In the genomic region with DNA sequence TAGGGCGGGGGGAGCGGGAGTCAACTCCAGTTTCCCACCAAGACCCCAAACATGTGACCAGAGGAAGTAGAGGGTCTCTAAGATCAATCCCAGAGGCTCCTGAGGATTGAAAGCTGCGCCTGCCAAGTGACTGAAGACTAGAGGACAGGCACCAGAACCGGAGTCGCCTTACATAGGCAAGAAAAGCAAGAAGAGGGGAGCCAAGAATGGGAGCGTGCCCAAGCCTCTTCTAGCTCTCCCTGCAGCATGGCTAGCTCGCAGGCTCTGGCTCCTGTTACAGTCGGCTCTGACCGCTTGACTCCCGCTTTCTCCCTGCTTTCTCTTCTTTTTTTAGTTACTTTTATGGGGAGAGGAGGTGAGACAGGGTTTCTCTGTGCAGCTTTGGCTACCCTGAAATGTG, we compare ENCODE assay signal across 8 mouse cellular contexts. TPM values are rescaled to one million over a fixed set of nuclear protein-coding genes. Genes with fewer than 3 reads are reported as not detected.
DNase-seq lines count a peak whose midpoint lies in the region; ATAC-seq and TF ChIP-seq lines count a peak whose summit lies in the region.

No protein-coding gene starts in this region.

- no peak for ATAC-seq in lung, embryonic 16.5 days (ENCODE audit: low read depth)
- no peak for ATAC-seq in forebrain, embryonic 15.5 days (replicated peaks)
- no peak for ATAC-seq in hindbrain, embryonic 15.5 days (ENCODE audit: low FRiP score, low read depth)

- peak overlapping the region; percentile 99 for H3K27ac ChIP-seq in lung, embryonic 16.5 days (ENCODE audit: low read length)
- peak overlapping the region; percentile 58 for H3K27ac ChIP-seq in forebrain, embryonic 15.5 days (replicated peaks)
- H3K27ac ChIP-seq in hindbrain, embryonic 15.5 days (replicated peaks) = peak overlapping the region; percentile 84

- peaks cover 67% of the 10 kb centered on the region for H3K4me1 ChIP-seq in lung, embryonic 16.5 days (replicated peaks; ENCODE audit: control insufficient read depth, insufficient read depth, low read length)
- peaks cover 30% of the 10 kb centered on the region for H3K4me1 ChIP-seq in lung, adult 2 months (ENCODE audit: control insufficient read depth, insufficient read depth, low read length)
- H3K4me1 ChIP-seq in forebrain, embryonic 15.5 days = peaks cover 74% of the 10 kb centered on the region
- peaks cover 76% of the 10 kb centered on the region for H3K4me1 ChIP-seq in hindbrain, embryonic 15.5 days (replicated peaks)

- no peak for TF ChIP-seq CTCF in lung, adult 2 months (IDR thresholded peaks at IDR 0.05; ENCODE audit: insufficient read depth, low read length)

- H3K4me3 ChIP-seq in lung, embryonic 16.5 days (ENCODE audit: low read length) = no peak overlapping the region
- H3K4me3 ChIP-seq in lung, adult 2 months (replicated peaks; ENCODE audit: extremely low read depth, low read depth, low read length) = no peak overlapping the region
- no peak overlapping the region for H3K4me3 ChIP-seq in forebrain, embryonic 15.5 days
- H3K4me3 ChIP-seq in hindbrain, embryonic 15.5 days = no peak overlapping the region

- H3K9me3 ChIP-seq in lung, embryonic 16.5 days (ENCODE audit: control insufficient read depth, low read length) = no peaks in the 10 kb centered on the region
- no peaks in the 10 kb centered on the region for H3K9me3 ChIP-seq in forebrain, embryonic 15.5 days
- H3K9me3 ChIP-seq in hindbrain, embryonic 15.5 days = no peaks in the 10 kb centered on the region

- H3K4me2 ChIP-seq in lung, embryonic 16.5 days (ENCODE audit: low read depth, low read length) = 0 out of 2 replicates have a peak overlapping the region, but pooled peaks have one; percentile 50
- H3K4me2 ChIP-seq in forebrain, embryonic 15.5 days (replicated peaks) = no peak overlapping the region
- H3K4me2 ChIP-seq in hindbrain, embryonic 15.5 days = no peak overlapping the region

- DNase-seq in lung, adult 2 months = no peak
- DNase-seq in lung, postnatal 10 days = peak; percentile 57
- no peak for DNase-seq in frontal cortex, postnatal 36 days (ENCODE audit: low spot score in 2 of 2)
- no peak for DNase-seq in T-cell, adult 2 months (ENCODE audit: low spot score)
- no peak for DNase-seq in embryo, embryonic 10 days (ENCODE audit: low spot score)

- H3K9ac ChIP-seq in lung, embryonic 16.5 days (ENCODE audit: low read length) = peak overlapping the region; percentile 40
- no peak overlapping the region for H3K9ac ChIP-seq in forebrain, embryonic 15.5 days (replicated peaks)
- no peak overlapping the region for H3K9ac ChIP-seq in hindbrain, embryonic 15.5 days

- H3K27me3 ChIP-seq in lung, embryonic 16.5 days (ENCODE audit: control insufficient read depth, insufficient read depth, low read depth, low read length) = no peaks in the 10 kb centered on the region
- H3K27me3 ChIP-seq in forebrain, embryonic 15.5 days = no peaks in the 10 kb centered on the region
- H3K27me3 ChIP-seq in hindbrain, embryonic 15.5 days = no peaks in the 10 kb centered on the region

- 37% methylated on average over 10 of the region's 10 CpGs for WGBS in lung, embryonic 16.5 days
- WGBS in lung, adult 2 months = 36% methylated on average over 10 of the region's 10 CpGs
- WGBS in forebrain, embryonic 15.5 days = 71% methylated on average over 10 of the region's 10 CpGs
- 75% methylated on average over 10 of the region's 10 CpGs for WGBS in hindbrain, embryonic 15.5 days

- no peaks in the 10 kb centered on the region for H3K36me3 ChIP-seq in lung, embryonic 16.5 days (ENCODE audit: control insufficient read depth, insufficient read depth, low read length)
- no peaks in the 10 kb centered on the region for H3K36me3 ChIP-seq in forebrain, embryonic 15.5 days
- H3K36me3 ChIP-seq in hindbrain, embryonic 15.5 days = no peaks in the 10 kb centered on the region

- no peak for TF ChIP-seq POLR2A in lung, adult 2 months (IDR thresholded peaks at IDR 0.05; ENCODE audit: borderline replicate concordance, extremely low read depth, low read depth, low read length)

RNA-seq across cellular contexts. Expression of gene Nr1d1, which starts 10.1 kb away (rescaled TPM):
- polyA plus RNA-seq in lung, embryonic 16.5 days (2015; fragmentation: Nextera tagmentation; extraction: Ambion mirVana) = 1.4 and 1.6 TPM in 2 replicates
- polyA plus RNA-seq in lung, adult 2 months (2012; rRNA removed) = 213 and 329 TPM in 2 replicates
- 3.6 TPM in 2 replicates for polyA plus RNA-seq in forebrain, embryonic 15.5 days (2015; fragmentation: Nextera tagmentation; extraction: Ambion mirVana)
- polyA plus RNA-seq in hindbrain, embryonic 15.5 days (2015; fragmentation: Nextera tagmentation; extraction: Ambion mirVana) = 3.9 and 4.3 TPM in 2 replicates

RNA-seq across cellular contexts. Expression of gene Msl1, which starts 10.1 kb away (rescaled TPM):
- 19.4 and 20.3 TPM in 2 replicates for polyA plus RNA-seq in lung, embryonic 16.5 days (2015; fragmentation: Nextera tagmentation; extraction: Ambion mirVana)
- 39.0 and 54.3 TPM in 2 replicates for polyA plus RNA-seq in lung, adult 2 months (2012; rRNA removed)
- polyA plus RNA-seq in forebrain, embryonic 15.5 days (2015; fragmentation: Nextera tagmentation; extraction: Ambion mirVana) = 30.2 and 31.7 TPM in 2 replicates
- polyA plus RNA-seq in hindbrain, embryonic 15.5 days (2015; fragmentation: Nextera tagmentation; extraction: Ambion mirVana) = 31.7 and 33.1 TPM in 2 replicates

RNA-seq across cellular contexts. Expression of gene Casc3, which starts 19.5 kb away (rescaled TPM):
- polyA plus RNA-seq in lung, embryonic 16.5 days (2015; fragmentation: Nextera tagmentation; extraction: Ambion mirVana) = 33.2 and 36.6 TPM in 2 replicates
- 33.6 and 37.9 TPM in 2 replicates for polyA plus RNA-seq in lung, adult 2 months (2012; rRNA removed)
- 53.5 and 53.9 TPM in 2 replicates for polyA plus RNA-seq in forebrain, embryonic 15.5 days (2015; fragmentation: Nextera tagmentation; extraction: Ambion mirVana)
- polyA plus RNA-seq in hindbrain, embryonic 15.5 days (2015; fragmentation: Nextera tagmentation; extraction: Ambion mirVana) = 49.4 and 54.2 TPM in 2 replicates

RNA-seq across cellular contexts. Expression of gene Thra, which starts 44.8 kb away (rescaled TPM):
- 36.3 and 36.4 TPM in 2 replicates for polyA plus RNA-seq in lung, embryonic 16.5 days (2015; fragmentation: Nextera tagmentation; extraction: Ambion mirVana)
- 142 and 159 TPM in 2 replicates for polyA plus RNA-seq in lung, adult 2 months (2012; rRNA removed)
- polyA plus RNA-seq in forebrain, embryonic 15.5 days (2015; fragmentation: Nextera tagmentation; extraction: Ambion mirVana) = 164 and 166 TPM in 2 replicates
- polyA plus RNA-seq in hindbrain, embryonic 15.5 days (2015; fragmentation: Nextera tagmentation; extraction: Ambion mirVana) = 136 and 138 TPM in 2 replicates

RNA-seq across cellular contexts. Expression of gene Rapgefl1, which starts 51.4 kb away (rescaled TPM):
- 1.3 and 1.4 TPM in 2 replicates for polyA plus RNA-seq in lung, embryonic 16.5 days (2015; fragmentation: Nextera tagmentation; extraction: Ambion mirVana)
- polyA plus RNA-seq in lung, adult 2 months (2012; rRNA removed) = 3.4 and 18.4 TPM in 2 replicates
- 4.2 and 5.8 TPM in 2 replicates for polyA plus RNA-seq in forebrain, embryonic 15.5 days (2015; fragmentation: Nextera tagmentation; extraction: Ambion mirVana)
- polyA plus RNA-seq in hindbrain, embryonic 15.5 days (2015; fragmentation: Nextera tagmentation; extraction: Ambion mirVana) = 10.5 and 13.1 TPM in 2 replicates

Comparison
In these comparisons a context has a peak if more than half of its experiments do, and no peak if none do; other contexts are left out.
1. RNA of gene Nr1d1, which starts 10.1 kb away (polyA plus RNA-seq): 213 to 329 TPM in lung, adult 2 months; 3.9 to 4.3 TPM in hindbrain, embryonic 15.5 days, 3.6 TPM in forebrain, embryonic 15.5 days and 1.4 to 1.6 TPM in lung, embryonic 16.5 days; every median in the first group is over 10 times any median in the second.
2. Peak in every context shown above with its lines, with median percentiles within 50 percentile points of each other: H3K27ac ChIP-seq.